Mouse (Mus musculus) intestine, postnatal 0 days (tissue): ENCODE data around the gene Cplx2. TPM values are rescaled to one million over a fixed set of nuclear protein-coding genes. Genes with fewer than 3 reads are reported as not detected.
A peak's percentile ranks its signal among the peaks of the same experiment; 100 is the strongest.

ENCODE experiments used
- ATAC-seq: fragments of 200-750 bp; cut with Nextera tagmentation; 2 replicates; pipeline ENCODE4 v1.8.0; 2017; ENCODE audit warnings: mild to moderate bottlenecking, moderate TSS enrichment, moderate library complexity
- H3K27ac ChIP-seq: fragments of 300-500 bp; sonication (generic); 2 replicates; pipeline ENCODE4 v1.5.1; 2014; ENCODE audit warnings: mild to moderate bottlenecking, low read depth, low read length, moderate library complexity
- H3K27me3 ChIP-seq: fragments of 300-500 bp; sonication (generic); replicated peaks from 2 replicates; pipeline ENCODE4 v1.6.1; 2014; ENCODE audit warnings: low read length, mixed read lengths; ENCODE audit not compliant: control insufficient read depth, insufficient read depth
- H3K36me3 ChIP-seq: fragments of 300-500 bp; sonication (generic); 2 replicates; pipeline ENCODE4 v1.6.1; 2014; ENCODE audit warnings: mild to moderate bottlenecking, moderate library complexity; ENCODE audit not compliant: control insufficient read depth, insufficient read depth
- H3K4me1 ChIP-seq: fragments of 300-500 bp; sonication (generic); replicated peaks from 2 replicates; pipeline ENCODE4 v1.6.1; 2014; ENCODE audit warnings: antibody characterized with exemption, low read length, mixed read lengths; ENCODE audit not compliant: control insufficient read depth, insufficient read depth
- H3K4me2 ChIP-seq: fragments of 300-500 bp; sonication (generic); replicated peaks from 2 replicates; pipeline ENCODE4 v1.6.1; 2014; ENCODE audit warnings: low read depth, mild to moderate bottlenecking, moderate library complexity
- H3K4me3 ChIP-seq: fragments of 300-500 bp; sonication (generic); 2 replicates; pipeline ENCODE4 v1.5.1; 2014; ENCODE audit warnings: low read depth, low read length
- H3K9ac ChIP-seq: fragments of 300-500 bp; sonication (generic); 2 replicates; pipeline ENCODE4 v1.6.1; 2014; ENCODE audit warnings: mild to moderate bottlenecking, low read depth, low read length
- H3K9me3 ChIP-seq: fragments of 300-500 bp; sonication (generic); 2 replicates; pipeline ENCODE4 v1.6.1; 2016; ENCODE audit warnings: mixed run types; ENCODE audit not compliant: control insufficient read depth
- CTCF ChIP-seq: sonication (generic); IDR thresholded peaks from 2 replicates; pipeline ENCODE4 v1.5.1; 2016; ENCODE audit warnings: low read depth, mild to moderate bottlenecking, control low read depth, antibody characterized with exemption, moderate library complexity
- WGBS: fragments of 180-500 bp; shearing (Covaris S2); extraction: QIAGEN DNeasy Blood & Tissue Kit; methylation state at CpG from one replicate; pipeline ENCODE4 v1.1.7; 2014; 5-methylcytosine and 5-hydroxymethylcytosine counted together
- polyA plus RNA-seq: library from polyadenylated mRNA; unstranded; fragments of >200 nt; fragmentation: Nextera tagmentation; extraction: Ambion mirVana; gene quantifications from 2 replicates; pipeline ENCODE4 v1.2.1, GENCODE M21; 2015

Cplx2 gene
- polyA plus RNA-seq, 1 experiment from 2014 or later = 2.2 TPM

- Histone ChIP-seq H3K4me2 (no peak overlapping the region), H3K4me1 (no peaks in the 10 kb centered on the region), H3K4me3 (no peak overlapping the region), H3K9ac (no peak overlapping the region), H3K36me3 (no peaks in the 10 kb centered on the region), H3K27me3 (no peaks in the 10 kb centered on the region), H3K9me3 (no peaks in the 10 kb centered on the region), H3K27ac (no peak overlapping the region)
- ATAC-seq = no peak
- TF ChIP-seq CTCF = peak; percentile 31; the same call in 1 of the 2 replicates
- 85% methylated on average over 6 of the region's 6 CpGs for WGBS
These were observed 44.3 kb upstream of the Cplx2 start for GRCm38 (mm10) chr13:54326686-54327447.

GRCm38 (mm10) chr13:54328029-54328428, 43.1 kb upstream of the Cplx2 start:
- Histone ChIP-seq H3K9me3 (no peaks in the 10 kb centered on the region), H3K27ac (no peak overlapping the region), H3K4me3 (no peak overlapping the region), H3K36me3 (no peaks in the 10 kb centered on the region), H3K27me3 (no peaks in the 10 kb centered on the region), H3K4me2 (no peak overlapping the region), H3K4me1 (no peaks in the 10 kb centered on the region), H3K9ac (no peak overlapping the region)
- 84% methylated on average over 1 of the region's 1 CpGs for WGBS
- no peak for ATAC-seq
- no peak for TF ChIP-seq CTCF

- Histone ChIP-seq H3K9me3 (no peaks in the 10 kb centered on the region), H3K27ac (no peak overlapping the region), H3K4me3 (no peak overlapping the region), H3K4me2 (no peak overlapping the region), H3K27me3 (no peaks in the 10 kb centered on the region), H3K9ac (no peak overlapping the region), H3K4me1 (no peaks in the 10 kb centered on the region), H3K36me3 (no peaks in the 10 kb centered on the region)
- no peak for TF ChIP-seq CTCF
- no peak for ATAC-seq
- 74% methylated on average over 8 of the region's 8 CpGs for WGBS
These were observed 42.1 kb upstream of the Cplx2 start for GRCm38 (mm10) chr13:54328954-54329490.

- Histone ChIP-seq H3K4me3 (no peak overlapping the region), H3K4me2 (no peak overlapping the region), H3K36me3 (no peaks in the 10 kb centered on the region), H3K9me3 (no peaks in the 10 kb centered on the region), H3K27me3 (no peaks in the 10 kb centered on the region), H3K4me1 (no peaks in the 10 kb centered on the region), H3K9ac (no peak overlapping the region), H3K27ac (0 out of 2 replicates have a peak overlapping the region, but pooled peaks have one; percentile 8)
- ATAC-seq = peak; percentile 48; the same call in 1 of the 2 replicates
- WGBS = 59% methylated on average over 22 of the region's 22 CpGs
- TF ChIP-seq CTCF = no peak
These were observed 39.1 kb upstream of the Cplx2 start for GRCm38 (mm10) chr13:54331825-54332675.

GRCm38 (mm10) chr13:54332921-54333477, 38.1 kb upstream of the Cplx2 start:
- ATAC-seq = no peak
- Histone ChIP-seq H3K4me2 (no peak overlapping the region), H3K27ac (no peak overlapping the region), H3K4me3 (no peak overlapping the region), H3K4me1 (no peaks in the 10 kb centered on the region), H3K9ac (no peak overlapping the region), H3K9me3 (no peaks in the 10 kb centered on the region), H3K36me3 (no peaks in the 10 kb centered on the region), H3K27me3 (no peaks in the 10 kb centered on the region)
- whole genome bisulfite sequencing = 70% methylated on average over 8 of the region's 8 CpGs
- TF ChIP-seq CTCF = no peak

- ATAC-seq = no peak
- H3K4me3 ChIP-seq = no peak overlapping the region
- no peaks in the 10 kb centered on the region for H3K27me3 ChIP-seq
- H3K4me1 ChIP-seq = no peaks in the 10 kb centered on the region
- no peak for TF ChIP-seq CTCF
- 67% methylated on average over 6 of the region's 6 CpGs for WGBS
- H3K9me3 ChIP-seq = no peaks in the 10 kb centered on the region
- no peak overlapping the region for H3K9ac ChIP-seq
- H3K4me2 ChIP-seq = no peak overlapping the region
- H3K36me3 ChIP-seq = no peaks in the 10 kb centered on the region
- H3K27ac ChIP-seq = no peak overlapping the region
These were observed 34.1 kb upstream of the Cplx2 start for GRCm38 (mm10) chr13:54337058-54337457.
